Mouse (Mus musculus) ovary, adult 10 weeks (tissue): ENCODE results near the gene Gm7694. TPM values are rescaled to one million over a fixed set of nuclear protein-coding genes. Genes with fewer than 3 reads are reported as not detected.

ENCODE experiments used
- polyA plus RNA-seq: library from polyadenylated mRNA; stranded (reverse); fragments of 350-450 nt; fragmentation: Illumina TruSeq; extraction: RNeasy Lipid Tissue Mini Kit (QIAGEN cat#74804); gene quantifications from one replicate; pipeline ENCODE4 v1.2.3, GENCODE M21; 2014

Gm7694 gene
- polyA plus RNA-seq, result 5.5 TPM

DNA sequence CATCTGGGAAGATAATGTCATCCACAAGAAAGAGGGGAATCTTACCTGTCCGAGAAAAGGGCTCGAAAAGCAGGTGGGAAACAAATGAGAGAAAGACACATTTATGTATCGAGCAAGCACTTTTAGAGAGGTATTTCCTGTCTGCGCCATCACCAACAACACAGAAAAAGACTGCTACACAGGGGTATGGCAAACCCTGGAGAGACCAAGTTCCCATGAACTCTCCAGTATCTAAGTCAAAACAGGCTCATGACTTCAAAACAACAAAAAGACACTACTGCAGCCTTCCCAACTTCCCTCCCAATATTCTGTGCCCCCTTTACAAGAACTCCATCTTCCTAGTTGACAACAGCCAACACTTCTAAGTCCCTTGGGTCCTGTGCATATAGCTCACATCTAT is at the start of gene Gm7694:
Gm7694 (minus strand) TSS at position 101 of the 400 bp plus-strand sequence.

DNA sequence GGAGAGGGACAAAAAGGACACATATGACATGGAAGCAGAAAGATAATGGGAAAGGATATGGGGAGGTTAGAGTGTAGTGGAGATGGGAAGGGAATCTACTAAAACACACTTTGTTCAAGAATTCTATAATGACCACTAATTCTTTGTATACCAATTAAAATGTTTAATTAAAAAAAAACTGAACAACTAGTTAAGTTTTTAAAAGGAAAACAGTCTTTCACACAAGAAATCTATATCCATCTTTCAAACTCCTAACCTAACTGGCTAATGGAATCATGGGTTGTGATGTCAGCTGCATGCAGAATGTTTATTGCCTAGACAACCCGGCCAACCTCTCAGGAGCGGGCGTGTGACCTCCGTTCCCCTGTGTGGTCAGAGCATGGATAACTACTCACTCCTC is 2.4 kb upstream of the Gm7694 start, which contains the start of gene Spata46:
Spata46 (plus strand) TSS at position 301 of the 400 bp plus-strand sequence.

DNA sequence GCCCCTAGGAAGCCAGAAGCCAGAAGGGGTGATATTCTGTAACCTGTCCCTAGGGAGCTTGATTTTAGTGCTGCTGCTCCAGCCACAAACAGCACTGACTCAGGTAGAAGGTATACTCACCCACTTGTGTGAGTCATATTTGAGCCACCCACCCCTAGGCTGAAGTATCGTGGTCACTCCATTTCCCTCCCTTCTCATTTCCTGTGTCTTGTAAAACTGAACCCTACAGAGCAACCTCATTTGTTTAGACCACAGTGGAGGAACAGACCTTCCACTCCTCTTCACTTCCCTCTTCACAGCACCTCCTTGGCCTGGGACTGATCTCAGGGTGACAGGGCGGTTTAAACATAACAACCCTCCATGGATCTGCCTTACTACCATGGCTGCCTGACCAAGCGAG is 29.1 kb downstream of the Gm7694 start, which contains the start of gene Sh2d1b1:
Sh2d1b1 (plus strand) TSS at position 305 of the 400 bp plus-strand sequence.

Other genes with a start within 250 kb of the Gm7694 start
- gene Ddr2, start 195.6 kb downstream of the Gm7694 start, polyA plus RNA-seq, result 112 TPM
- 42.6 TPM for gene Uap1, start 131.4 kb downstream of the Gm7694 start, polyA plus RNA-seq
- 69.2 TPM for gene Uhmk1, start 90.9 kb downstream of the Gm7694 start, polyA plus RNA-seq
- not detected for gene Sh2d1b2, start 73.6 kb downstream of the Gm7694 start, polyA plus RNA-seq
- gene Sh2d1b1, start 29.0 kb downstream of the Gm7694 start, polyA plus RNA-seq, result 1.0 TPM
- not detected for gene Spata46, start 2.5 kb upstream of the Gm7694 start, polyA plus RNA-seq